Mouse (Mus musculus): ENCODE data around the gene Sh3bp1.

DNA sequence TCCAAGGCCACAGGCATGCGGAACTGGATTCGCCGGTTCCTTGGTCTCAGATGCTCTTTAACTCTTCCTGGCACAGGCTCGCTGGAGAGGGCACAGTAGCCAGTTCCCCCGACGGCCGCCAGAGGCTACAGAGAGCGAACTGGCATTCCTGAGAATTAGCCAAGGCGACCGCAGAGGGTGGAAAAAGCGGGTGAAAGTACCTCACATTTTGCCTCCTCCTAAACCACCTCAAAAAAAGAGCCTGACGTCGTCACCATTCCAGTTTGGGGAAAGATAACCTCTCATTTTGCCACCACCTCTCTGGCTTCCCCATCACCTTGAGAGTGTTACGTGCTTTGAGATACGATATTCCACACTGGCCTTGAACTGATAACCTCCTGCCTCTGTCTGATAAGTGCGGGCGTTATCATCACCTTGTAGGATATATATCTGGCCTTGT, 23.3 kb upstream of the Sh3bp1 start:
- TF ChIP-seq POLR2A (IDR thresholded peaks at IDR 0.05; ENCODE audit: low read depth, low read length) (no peak), USF1 (IDR thresholded peaks at IDR 0.05; ENCODE audit: low read depth, low read length) (no peak), MEF2A (IDR thresholded peaks at IDR 0.05; ENCODE audit: borderline replicate concordance, low read depth, low read length) (0 out of 2 replicates have a peak, but pooled peaks have one; percentile 31), CTCF (conservative IDR thresholded peaks at IDR 0.05 in 1 of 2, IDR thresholded peaks at IDR 0.05 in 1 of 2; ENCODE audit: low read depth in 2 of 2, low read length in 2 of 2) (peak; percentile 48 to 69; a peak in 3 of 4 replicates), EP300 (IDR thresholded peaks at IDR 0.05; ENCODE audit: low read length) (peak; percentile 44; the same call in 1 of the 2 replicates), TBP (conservative IDR thresholded peaks at IDR 0.05; ENCODE audit: low read depth, low read length) (no peak), MAX (IDR thresholded peaks at IDR 0.05; ENCODE audit: low read length) (no peak)

Data from CH12.LX (cell line).